Mouse (Mus musculus) embryonic fibroblast, embryonic 13.5 days (primary cell): ENCODE measurements around the gene Tspan18.

ENCODE experiments used
- CTCF ChIP-seq: IDR thresholded peaks from 2 replicates; pipeline ENCODE4 v1.5.1; 2011; ENCODE audit warnings: mild to moderate bottlenecking, control low read depth, low read length, moderate library complexity, borderline replicate concordance; ENCODE audit not compliant: insufficient read depth
- POLR2A ChIP-seq: IDR thresholded peaks from 2 replicates; pipeline ENCODE4 v1.6.1; 2011; ENCODE audit warnings: low read depth, mild to moderate bottlenecking, control low read depth, low read length, moderate library complexity

- TF ChIP-seq CTCF = no peak
- TF ChIP-seq POLR2A = no peak
Measured at GRCm38 (mm10) chr2:93282636-93283035, 51.7 kb downstream of the Tspan18 start.
